Mouse (Mus musculus) myocyte (in vitro differentiated cells): ENCODE measurements around the gene Acr.

Experiments used
- E2F4 ChIP-seq: IDR thresholded peaks from one replicate; pipeline ENCODE4 v1.6.1; 2011; ENCODE audit warnings: mild to moderate bottlenecking, control low read depth, moderate library complexity; ENCODE audit not compliant: insufficient read depth
- MAX ChIP-seq: IDR thresholded peaks from one replicate; pipeline ENCODE4 v1.6.1; 2011; ENCODE audit warnings: low read depth, mild to moderate bottlenecking, control low read depth
- MYOD1 ChIP-seq, 3 experiments: IDR thresholded peaks; one replicate each; pipeline ENCODE4 v1.6.1; 2011; ENCODE audit warnings: control low read depth in 2 of 3, low read depth in 2 of 3, mild to moderate bottlenecking in 2 of 3, moderate library complexity in 1 of 3; ENCODE audit not compliant: insufficient read length in 2 of 3, control insufficient read depth in 1 of 3
- MYOG ChIP-seq, 3 experiments: IDR thresholded peaks; one replicate each; pipeline ENCODE4 v1.6.1; 2011; ENCODE audit warnings: control low read depth in 2 of 3, low read depth in 2 of 3, mild to moderate bottlenecking in 2 of 3; ENCODE audit not compliant: insufficient read length in 2 of 3, control insufficient read depth in 1 of 3, insufficient read depth in 1 of 3
- POLR2A ChIP-seq: IDR thresholded peaks from one replicate; pipeline ENCODE4 v1.6.1; 2011; ENCODE audit warnings: low read depth, mild to moderate bottlenecking, control low read depth, moderate library complexity; ENCODE audit not compliant: insufficient read length
- POLR2AphosphoS2 ChIP-seq: IDR thresholded peaks from one replicate; pipeline ENCODE4 v1.6.1; 2011; ENCODE audit warnings: low read depth, control low read depth; ENCODE audit not compliant: insufficient read length
- REST ChIP-seq: IDR thresholded peaks from one replicate; pipeline ENCODE4 v1.6.1; 2011; ENCODE audit warnings: mild to moderate bottlenecking, control low read depth, moderate library complexity; ENCODE audit not compliant: insufficient read depth, insufficient read length
- SRF ChIP-seq: IDR thresholded peaks from one replicate; pipeline ENCODE4 v1.6.1; 2011; ENCODE audit warnings: low read depth; ENCODE audit not compliant: control insufficient read depth, insufficient read length
- TCF12 ChIP-seq: IDR thresholded peaks from one replicate; pipeline ENCODE4 v1.6.1; 2011; ENCODE audit warnings: mild to moderate bottlenecking, control low read depth; ENCODE audit not compliant: poor library complexity, insufficient read depth, severe bottlenecking
- TCF3 ChIP-seq: IDR thresholded peaks from one replicate; pipeline ENCODE4 v1.6.1; 2011; ENCODE audit warnings: low read depth, control low read depth; ENCODE audit not compliant: insufficient read length
- USF1 ChIP-seq: IDR thresholded peaks from one replicate; pipeline ENCODE4 v1.6.1; 2011; ENCODE audit warnings: low read depth, mild to moderate bottlenecking, control low read depth, moderate library complexity

GRCm38 (mm10) chr15:89522566-89523282 lies 45.4 kb upstream of the Acr start:
- TF ChIP-seq POLR2A: no peak
- no peak for TF ChIP-seq SRF
- no peak for TF ChIP-seq USF1
- no peak for TF ChIP-seq MYOD1 (IDR thresholded peaks at IDR 0.05; ENCODE audit: control insufficient read depth in 1 of 3, insufficient read length in 2 of 3, low read depth in 2 of 3)
- no peak for TF ChIP-seq MAX
- TF ChIP-seq REST: no peak
- TF ChIP-seq TCF12: no peak
- TF ChIP-seq E2F4: no peak
- no peak for TF ChIP-seq TCF3
- no peak for TF ChIP-seq POLR2AphosphoS2
- TF ChIP-seq MYOG (IDR thresholded peaks at IDR 0.05; ENCODE audit: control insufficient read depth in 1 of 3, insufficient read depth in 1 of 3, insufficient read length in 2 of 3, low read depth in 2 of 3): no peak
